Mouse (Mus musculus) limb, embryonic 14.5 days (tissue): ENCODE measurements around the gene Fam83g. TPM values are rescaled to one million over a fixed set of nuclear protein-coding genes. Genes with fewer than 3 reads are reported as not detected.

Experiments
- ATAC-seq: fragments of 200-750 bp; cut with Nextera tagmentation; 2 replicates; pipeline ENCODE4 v1.8.0; 2017; ENCODE audit warnings: low read depth, moderate number of reproducible peaks, moderate TSS enrichment; ENCODE audit not compliant: low FRiP score
- DNase-seq: peaks from one replicate; pipeline ENCODE4 v3.0.0-alpha.2; 2015; ENCODE audit warnings: low spot score
- H3K27ac ChIP-seq: fragments of 300-500 bp; sonication (generic); replicated peaks from 2 replicates; pipeline ENCODE4 v1.5.1; 2014; ENCODE audit warnings: low read depth, mild to moderate bottlenecking, low read length, moderate library complexity, mixed read lengths
- H3K27me3 ChIP-seq: fragments of 300-500 bp; sonication (generic); 2 replicates; pipeline ENCODE4 v1.6.1; 2014; ENCODE audit warnings: low read length, mixed read lengths; ENCODE audit not compliant: control insufficient read depth, insufficient read depth
- H3K36me3 ChIP-seq: fragments of 300-500 bp; sonication (generic); 2 replicates; pipeline ENCODE4 v1.6.1; 2014; ENCODE audit warnings: mild to moderate bottlenecking, low read length, moderate library complexity, mixed read lengths; ENCODE audit not compliant: control insufficient read depth, insufficient read depth
- H3K4me1 ChIP-seq: fragments of 300-500 bp; sonication (generic); 2 replicates; pipeline ENCODE4 v1.6.1; 2014; ENCODE audit warnings: antibody characterized with exemption, low read length, mixed read lengths; ENCODE audit not compliant: control insufficient read depth, insufficient read depth
- H3K4me2 ChIP-seq: fragments of 300-500 bp; sonication (generic); replicated peaks from 2 replicates; pipeline ENCODE4 v1.6.1; 2014; ENCODE audit warnings: low read depth, mild to moderate bottlenecking, low read length, moderate library complexity; ENCODE audit not compliant: severe bottlenecking
- H3K4me3 ChIP-seq: fragments of 300-500 bp; sonication (generic); replicated peaks from 2 replicates; pipeline ENCODE4 v1.5.1; 2014; ENCODE audit warnings: low read length
- H3K9ac ChIP-seq: fragments of 300-500 bp; sonication (generic); 2 replicates; pipeline ENCODE4 v1.6.1; 2014; ENCODE audit warnings: mild to moderate bottlenecking, low read depth, low read length, moderate library complexity; ENCODE audit not compliant: severe bottlenecking
- H3K9me3 ChIP-seq: fragments of 300-500 bp; sonication (generic); 2 replicates; pipeline ENCODE4 v1.6.1; 2016; ENCODE audit warnings: low read length; ENCODE audit not compliant: control insufficient read depth
- POLR2A ChIP-seq: fragments of 200-500 bp; IDR thresholded peaks from 2 replicates; pipeline ENCODE4 v1.8.0; 2012; ENCODE audit warnings: inconsistent platforms, mild to moderate bottlenecking, moderate library complexity, borderline replicate concordance; ENCODE audit not compliant: insufficient read depth, insufficient read length; ENCODE audit errors: extremely low read depth
- WGBS: fragments of 180-500 bp; shearing (Covaris S2); extraction: QIAGEN DNeasy Blood & Tissue Kit; methylation state at CpG from one replicate; pipeline ENCODE4 v1.1.7; 2014; 5-methylcytosine and 5-hydroxymethylcytosine counted together
- polyA plus RNA-seq, 2 experiments: library from polyadenylated mRNA; depleted of rRNA in 1 of 2; stranded (reverse) in 1 of 2; unstranded in 1 of 2; fragments of >200 nt; fragmentation: Nextera tagmentation in 1 of 2; extraction: Ambion mirVana in 1 of 2; gene quantifications; 2 replicates each; pipeline versions ENCODE4 v1.2.1 to v1.2.3; 2012 to 2014

Fam83g gene
- polyA plus RNA-seq, 2 experiments, result 2.1 to 2.8 TPM

DNA sequence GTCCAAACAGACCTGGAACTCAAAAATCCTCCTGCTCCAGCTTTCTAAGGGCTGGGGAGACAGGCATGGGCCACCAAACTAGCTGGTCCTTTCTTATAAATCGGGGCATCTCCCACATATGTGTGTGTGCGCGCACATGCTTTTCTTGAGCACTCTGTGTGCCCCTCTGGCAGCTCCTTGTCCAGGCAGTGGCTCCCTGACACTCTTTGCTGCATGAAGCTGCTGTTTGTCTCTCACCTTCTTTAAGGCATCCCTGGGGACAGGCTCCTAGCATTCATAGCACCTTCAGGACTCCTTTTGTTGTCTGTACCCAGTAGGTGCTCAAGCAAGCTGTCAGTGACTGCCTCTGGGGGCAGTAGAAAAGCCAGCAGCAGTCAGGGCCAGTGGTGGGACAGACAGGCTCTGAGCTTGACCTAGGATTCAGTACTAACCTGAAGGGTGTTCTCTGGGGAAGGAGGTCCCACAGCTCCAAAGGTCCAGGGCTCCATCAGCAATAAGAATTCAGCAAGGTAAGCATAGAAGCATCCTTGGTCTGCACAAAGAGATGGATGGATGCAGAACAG is 25.4 kb upstream of the Fam83g start:
- Histone ChIP-seq H3K27ac (no peak overlapping the region), H3K9me3 (no peaks in the 10 kb centered on the region), H3K4me3 (no peak overlapping the region), H3K27me3 (no peaks in the 10 kb centered on the region), H3K36me3 (no peaks in the 10 kb centered on the region), H3K4me1 (no peaks in the 10 kb centered on the region), H3K9ac (no peak overlapping the region), H3K4me2 (no peak overlapping the region)
- ATAC-seq, result no peak
- TF ChIP-seq POLR2A, result no peak
- no peak for DNase-seq
- 90% methylated on average over 3 of the region's 3 CpGs for WGBS

DNA sequence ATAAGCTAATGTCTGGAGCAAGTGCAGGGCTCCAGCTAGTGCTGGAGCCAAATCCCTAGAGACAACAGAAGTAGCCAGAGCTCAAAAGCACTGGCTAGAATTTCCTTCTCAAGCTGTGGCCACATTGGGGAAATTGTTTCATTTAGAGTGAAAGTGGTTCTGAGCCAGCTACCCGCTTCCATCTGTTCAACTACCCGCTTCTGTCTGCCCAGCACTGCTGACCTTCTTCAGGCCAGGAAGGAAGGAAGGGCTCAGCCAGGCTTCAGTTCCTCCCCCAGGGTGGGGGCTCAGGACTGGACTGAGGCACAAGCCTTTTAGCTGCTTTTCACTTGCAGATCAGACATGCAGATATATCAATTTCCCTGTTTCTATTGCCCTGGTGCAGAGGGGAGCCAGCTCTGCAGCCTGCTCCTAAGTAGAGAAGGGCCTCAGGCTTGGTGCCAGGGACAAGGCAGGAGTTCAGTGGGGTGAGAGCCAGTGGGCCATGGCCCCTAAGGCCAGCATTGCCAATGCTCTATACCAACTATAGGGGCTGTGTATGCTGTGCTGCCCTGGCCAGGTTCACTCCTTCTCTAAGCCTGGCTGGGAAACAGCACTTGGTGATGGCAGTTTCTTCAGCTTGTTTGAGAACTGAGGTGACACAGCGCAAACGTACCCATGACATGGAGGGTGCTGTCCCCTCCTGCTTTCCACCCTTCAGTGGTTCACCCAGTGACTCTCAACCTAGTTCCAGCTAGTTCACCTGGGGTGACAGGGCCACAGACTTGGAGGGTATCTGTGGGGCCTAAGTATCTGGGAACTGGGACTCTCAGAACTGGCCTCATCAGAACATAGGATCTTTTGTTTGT is 24.7 kb upstream of the Fam83g start:
- no peak for DNase-seq
- no peak for ATAC-seq
- no peaks in the 10 kb centered on the region for H3K27me3 ChIP-seq
- no peak overlapping the region for H3K9ac ChIP-seq
- no peak for TF ChIP-seq POLR2A
- no peak overlapping the region for H3K4me3 ChIP-seq
- no peaks in the 10 kb centered on the region for H3K9me3 ChIP-seq
- H3K4me1 ChIP-seq, result no peaks in the 10 kb centered on the region
- no peak overlapping the region for H3K4me2 ChIP-seq
- no peak overlapping the region for H3K27ac ChIP-seq
- no peaks in the 10 kb centered on the region for H3K36me3 ChIP-seq
- 72% methylated on average over 4 of the region's 4 CpGs for WGBS

DNA sequence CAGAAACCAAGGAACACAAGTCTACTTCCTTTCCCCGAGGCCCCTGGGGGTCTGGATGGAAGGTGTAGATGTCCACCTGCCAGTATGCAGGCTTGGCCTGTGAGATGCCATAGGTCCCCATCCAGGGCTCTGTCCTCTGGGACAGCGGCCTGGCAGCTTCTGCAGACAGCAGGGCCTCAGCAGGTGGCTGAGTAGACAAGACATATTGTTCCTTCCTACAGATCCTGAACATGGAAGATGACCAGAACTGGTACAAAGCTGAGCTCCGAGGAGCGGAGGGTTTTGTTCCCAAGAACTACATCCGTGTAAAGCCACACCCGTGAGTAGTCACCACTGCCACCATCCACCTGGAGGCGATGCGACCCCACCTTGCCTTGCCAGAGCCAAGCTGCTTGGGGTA is 23.9 kb upstream of the Fam83g start:
- no peak for TF ChIP-seq POLR2A
- H3K9ac ChIP-seq, result no peak overlapping the region
- H3K27ac ChIP-seq, result no peak overlapping the region
- no peak overlapping the region for H3K4me2 ChIP-seq
- ATAC-seq (no peak), DNase-seq (no peak)
- no peaks in the 10 kb centered on the region for H3K4me1 ChIP-seq
- no peaks in the 10 kb centered on the region for H3K36me3 ChIP-seq
- no peak overlapping the region for H3K4me3 ChIP-seq
- H3K27me3 ChIP-seq, result no peaks in the 10 kb centered on the region
- WGBS, result 87% methylated on average over 8 of the region's 8 CpGs
- no peaks in the 10 kb centered on the region for H3K9me3 ChIP-seq

DNA sequence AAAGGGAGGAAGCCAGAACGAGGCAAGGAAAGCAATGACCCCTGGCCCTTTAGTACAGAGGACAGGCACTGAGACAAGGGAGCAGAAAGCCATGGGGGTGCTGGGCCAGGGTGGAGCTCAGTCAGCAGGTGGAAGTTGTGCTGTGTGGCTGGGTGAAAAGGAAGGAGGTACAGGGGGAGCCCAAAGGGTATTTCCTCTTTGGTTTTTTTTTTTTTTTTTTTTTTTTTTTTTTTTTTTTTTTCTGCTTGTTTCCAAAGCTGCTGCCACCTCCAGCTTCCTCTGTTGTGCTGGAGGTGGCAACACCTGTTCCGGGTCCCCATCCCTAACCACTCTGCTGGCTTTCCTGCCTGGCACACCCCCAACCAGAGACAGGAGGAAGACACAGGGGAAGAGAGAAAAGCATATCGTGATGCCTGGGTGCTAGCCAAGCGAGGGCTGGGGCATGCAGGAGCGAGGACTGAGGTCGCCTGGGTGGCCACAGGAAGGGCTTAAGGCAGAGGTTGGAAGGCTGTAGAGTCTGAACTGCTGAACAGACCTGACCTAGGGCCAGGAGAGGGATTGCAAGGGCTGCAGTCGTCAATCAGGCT is 23.0 kb upstream of the Fam83g start:
- Histone ChIP-seq H3K27me3 (no peaks in the 10 kb centered on the region), H3K36me3 (no peaks in the 10 kb centered on the region), H3K4me2 (no peak overlapping the region), H3K27ac (no peak overlapping the region), H3K9ac (no peak overlapping the region), H3K9me3 (no peaks in the 10 kb centered on the region), H3K4me1 (no peaks in the 10 kb centered on the region), H3K4me3 (no peak overlapping the region)
- ATAC-seq, result no peak
- TF ChIP-seq POLR2A, result no peak
- WGBS, result 68% methylated on average over 7 of the region's 7 CpGs
- no peak for DNase-seq

DNA sequence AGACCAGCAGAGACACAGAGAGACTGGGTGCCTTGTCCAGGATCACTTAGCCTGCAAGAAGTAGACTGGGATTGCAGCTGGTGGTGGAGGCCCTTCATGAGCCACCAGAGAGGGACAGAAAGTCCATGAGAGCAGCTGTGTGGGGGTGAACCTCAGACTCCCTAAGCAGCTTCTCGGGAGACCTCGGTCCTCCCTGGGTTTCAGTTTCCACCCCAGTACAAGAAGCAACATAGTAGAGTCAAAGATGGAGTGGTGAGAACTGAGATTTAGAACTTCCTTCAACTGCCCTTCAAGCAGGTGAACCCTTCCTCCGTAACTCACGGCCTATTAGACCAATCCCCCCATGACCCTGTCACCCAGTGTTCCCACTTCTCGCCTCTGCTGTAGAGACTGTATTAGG is 21.7 kb upstream of the Fam83g start:
- ATAC-seq, result no peak
- 86% methylated on average over 5 of the region's 5 CpGs for WGBS
- Histone ChIP-seq H3K9me3 (no peaks in the 10 kb centered on the region), H3K9ac (no peak overlapping the region), H3K36me3 (no peaks in the 10 kb centered on the region), H3K4me1 (no peaks in the 10 kb centered on the region), H3K4me2 (no peak overlapping the region), H3K27me3 (no peaks in the 10 kb centered on the region), H3K4me3 (no peak overlapping the region), H3K27ac (no peak overlapping the region)
- DNase-seq, result no peak
- TF ChIP-seq POLR2A, result no peak
